Mouse (Mus musculus) layer of hippocampus, postnatal 36 days (tissue): Measurements from ENCODE around the gene Trank1. TPM values are rescaled to one million over a fixed set of nuclear protein-coding genes. Genes with fewer than 3 reads are reported as not detected.

ENCODE experiments used
- DNase-seq, 2 experiments: peaks; one replicate each; pipeline ENCODE4 v3.0.0; 2022
- total RNA-seq, 2 experiments: library from RNA; stranded (reverse); gene quantifications; 2 replicates each; pipeline ENCODE4 v1.2.3; 2021

The Trank1 gene
- total RNA-seq, 2 experiments from 2014 or later, result 201 to 218 TPM

GRCm38 (mm10) chr9:111304036-111304435, 7.5 kb upstream of the Trank1 start:
- DNase-seq, result no peak

DNA sequence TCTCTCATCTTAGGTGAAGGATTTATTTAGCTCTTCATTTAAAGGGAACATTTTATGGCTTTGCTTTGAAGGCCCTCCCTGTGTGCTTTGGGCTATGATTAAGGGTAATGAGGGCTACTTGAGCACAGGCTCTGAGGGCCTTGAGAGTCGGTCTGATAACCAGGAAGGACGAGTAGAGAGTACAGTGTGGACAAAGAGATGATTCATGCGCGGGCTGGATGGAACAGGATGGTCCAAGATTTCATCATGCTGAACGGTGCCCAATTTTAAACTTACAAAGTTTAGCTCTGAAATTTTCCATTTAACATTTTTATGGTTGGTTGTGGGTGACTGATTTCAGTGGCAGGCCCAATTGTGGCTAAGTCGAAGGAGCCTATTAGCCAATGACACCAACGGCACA, 5.4 kb upstream of the Trank1 start:
- no peak for DNase-seq

DNA sequence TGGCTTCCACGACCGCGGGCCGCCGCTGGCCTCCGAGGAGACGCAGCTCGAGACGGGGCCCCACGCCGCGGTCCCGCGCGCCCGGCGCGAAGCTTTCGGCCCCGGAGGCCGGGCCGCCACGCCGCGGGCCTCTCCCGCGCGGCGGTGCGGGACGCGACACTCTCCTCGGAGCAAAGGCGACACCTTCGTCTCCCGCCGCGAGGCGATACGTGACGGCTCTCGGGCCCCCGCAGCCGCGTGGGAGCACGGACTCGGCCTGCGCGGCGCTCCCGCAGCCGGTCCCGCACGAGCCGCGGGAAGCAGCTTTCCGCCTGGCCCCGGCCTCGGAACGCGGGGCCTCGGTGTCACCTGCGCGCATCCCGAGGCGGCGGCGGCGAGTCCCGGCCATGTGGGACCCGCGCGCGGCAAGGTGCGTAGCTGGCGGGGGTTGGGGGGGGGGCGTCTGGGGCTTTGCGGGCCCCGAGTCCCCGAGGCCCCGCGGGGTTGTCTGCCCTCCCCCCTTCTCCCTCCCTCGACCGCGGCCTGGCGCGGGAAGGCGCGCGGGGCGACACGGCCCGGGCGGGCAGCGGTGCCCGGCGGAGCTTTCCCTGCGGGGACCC, 403 bp downstream of the Trank1 start:
- DNase-seq, result peak in 1 of 2 experiments; percentile 48

DNA sequence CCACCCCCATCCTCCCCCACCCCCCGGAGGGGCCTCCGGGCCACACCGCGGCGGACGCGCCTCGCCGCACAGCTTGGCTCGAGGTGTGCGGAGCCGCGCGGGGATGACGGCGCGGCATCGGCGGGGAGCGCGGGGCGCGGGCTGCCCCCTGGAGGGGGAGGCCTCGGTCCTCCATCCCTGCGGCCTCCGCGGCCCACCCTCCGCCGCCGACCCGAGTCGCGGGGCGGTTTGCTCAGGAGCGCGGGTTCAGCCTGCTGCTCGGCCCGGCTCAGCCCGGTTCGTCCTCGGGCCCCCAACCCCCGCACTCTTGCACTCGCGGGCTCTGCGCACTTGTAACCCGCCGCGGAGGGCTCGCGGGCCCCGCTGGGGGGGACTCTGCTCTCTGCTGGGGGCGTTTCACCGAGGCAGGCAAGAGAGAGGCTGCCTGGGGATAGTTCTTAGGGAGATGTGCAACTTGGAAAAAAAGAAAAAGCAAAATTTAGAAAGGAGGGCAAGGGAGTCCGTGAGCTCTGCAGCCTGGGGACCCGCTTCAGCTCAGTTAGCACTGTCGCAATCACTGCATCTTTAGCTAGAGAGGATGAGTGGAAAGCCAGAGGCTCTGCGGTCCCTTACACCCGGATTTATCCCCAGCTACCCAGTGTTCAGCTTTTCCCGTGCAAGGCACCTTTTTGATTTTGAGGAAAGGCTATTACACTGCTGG, 1.1 kb downstream of the Trank1 start:
- DNase-seq, result no peak

DNA sequence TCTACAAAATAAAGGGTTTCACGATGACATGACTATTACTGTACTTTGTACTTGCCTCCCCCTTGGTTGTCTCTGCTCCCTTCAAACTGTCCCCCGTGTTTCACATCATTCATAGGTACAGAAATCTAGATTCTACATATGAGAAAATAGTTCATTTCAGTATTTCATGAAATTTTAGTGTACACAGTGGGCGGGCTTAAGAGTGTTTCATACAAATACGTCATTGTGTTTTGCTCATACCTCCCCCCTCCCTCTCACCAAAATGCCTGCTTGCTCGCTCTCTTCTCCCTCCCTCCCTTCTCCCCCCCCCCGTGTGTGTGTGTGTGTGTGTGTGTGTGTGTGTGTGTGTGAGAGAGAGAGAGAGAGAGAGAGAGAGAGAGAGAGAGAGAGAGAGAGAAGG, 1.8 kb downstream of the Trank1 start:
- DNase-seq, result no peak

DNA sequence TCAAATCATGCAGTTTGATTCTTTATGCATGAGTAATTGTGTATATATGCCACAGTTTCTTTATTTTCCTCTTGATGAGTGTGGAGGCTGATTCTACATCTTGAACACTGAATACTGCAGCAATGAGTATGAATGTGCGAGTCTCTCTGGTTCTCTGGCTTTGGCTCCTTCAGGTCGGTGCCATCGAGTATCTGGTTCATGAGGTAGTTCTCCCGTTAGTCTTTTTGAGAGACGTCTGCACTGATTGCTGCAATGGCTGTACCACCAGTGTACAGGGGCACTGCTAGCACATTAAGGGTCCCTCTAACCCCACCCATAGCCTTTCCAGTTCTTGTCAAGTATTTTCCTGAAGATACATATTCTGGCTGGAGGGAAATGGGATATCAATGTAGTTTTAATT, 2.3 kb downstream of the Trank1 start:
- DNase-seq, result no peak

- DNase-seq, result peak; percentile 56 to 61
These were observed 2.7 kb downstream of the Trank1 start for GRCm38 (mm10) chr9:111314219-111314618.

- DNase-seq, result no peak
These were observed 9.4 kb downstream of the Trank1 start for GRCm38 (mm10) chr9:111320912-111321311.

- no peak for DNase-seq
These were observed 13.3 kb downstream of the Trank1 start for GRCm38 (mm10) chr9:111324881-111325280.

DNA sequence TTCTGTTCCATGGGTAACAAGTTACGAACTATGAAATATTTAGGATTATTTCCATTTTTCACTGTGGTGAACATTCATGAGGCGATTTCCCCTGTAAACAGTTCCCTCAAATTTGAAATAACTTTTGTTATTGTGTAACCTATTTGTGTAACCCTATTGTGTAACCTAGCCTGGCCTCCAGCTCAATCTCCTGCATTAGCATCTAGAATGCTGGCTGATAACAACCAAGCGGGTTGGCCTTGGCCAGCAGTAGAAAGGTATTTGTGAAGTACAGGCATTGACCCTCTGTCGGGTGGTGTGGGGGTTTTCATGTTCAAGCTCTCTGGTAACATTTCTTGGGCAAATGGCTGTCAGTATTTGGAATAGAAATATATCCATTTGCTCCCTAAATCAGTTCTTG, 18.3 kb downstream of the Trank1 start:
- no peak for DNase-seq

DNA sequence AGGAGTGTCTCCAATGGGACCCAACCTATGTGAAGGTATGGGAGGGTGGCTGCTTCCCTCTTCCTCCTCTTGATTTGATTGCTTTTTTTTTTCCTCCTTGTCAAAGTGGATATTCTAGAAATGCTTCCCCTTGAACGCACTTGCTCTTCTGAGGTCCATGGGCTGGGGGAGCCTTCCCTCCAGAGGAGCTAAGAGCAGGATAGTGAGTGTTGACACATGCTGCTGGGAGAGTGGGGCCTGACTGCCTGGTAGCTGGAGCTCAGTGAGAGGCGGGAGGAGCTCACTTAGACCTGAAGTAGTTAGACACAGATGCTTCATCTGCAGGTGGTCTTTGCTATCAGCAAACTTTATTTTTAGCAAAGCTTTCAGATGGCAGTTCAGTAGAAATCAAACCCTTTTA, 22.3 kb downstream of the Trank1 start:
- no peak for DNase-seq

DNA sequence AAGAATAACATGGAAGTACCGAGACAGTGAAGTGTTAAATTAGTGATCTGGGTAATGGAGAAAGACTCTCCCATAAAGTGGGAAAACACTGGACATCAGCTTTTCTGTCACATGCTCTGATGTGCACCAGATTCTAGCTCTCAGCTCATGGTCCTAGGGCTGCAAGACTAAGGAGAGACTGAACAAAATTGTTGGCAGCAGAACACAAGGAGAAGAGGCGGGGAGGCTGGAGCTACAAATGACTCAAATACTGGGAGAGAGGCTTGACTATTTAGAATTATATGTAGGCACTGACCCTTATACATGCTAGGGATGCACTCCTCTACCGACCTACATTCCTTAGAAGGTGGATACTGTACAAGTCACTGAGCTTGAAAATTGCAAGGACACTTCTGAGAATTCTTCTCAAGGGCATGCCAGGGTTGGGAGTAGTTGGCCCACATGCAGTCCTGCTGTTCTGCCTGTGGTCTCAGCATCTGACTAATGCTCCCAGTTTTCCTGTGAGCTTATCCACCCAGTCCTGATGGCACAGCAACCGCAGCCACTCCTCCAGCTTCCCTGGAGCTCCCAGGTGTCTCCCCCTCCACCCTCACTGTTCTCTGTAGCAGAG, 23.1 kb downstream of the Trank1 start:
- DNase-seq, result no peak

DNA sequence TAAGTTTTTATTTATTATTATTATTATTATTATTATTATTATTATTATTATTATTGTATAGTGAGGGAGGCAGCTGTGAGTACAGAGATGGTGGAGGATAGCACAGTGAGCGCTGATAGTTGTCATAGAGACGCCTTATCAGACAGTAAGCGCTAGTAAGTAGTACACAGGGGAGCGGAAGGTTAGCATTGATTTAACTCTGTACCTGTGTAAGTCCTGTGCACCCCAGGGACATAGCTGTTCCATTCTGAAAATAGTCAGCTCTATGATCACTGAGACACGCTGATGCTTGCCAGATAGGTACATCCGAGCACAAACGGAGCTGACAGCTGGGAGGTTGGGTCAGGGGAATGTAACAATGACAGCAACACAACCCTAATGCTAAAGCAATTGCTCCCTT, 39.7 kb downstream of the Trank1 start:
- no peak for DNase-seq

GRCm38 (mm10) chr9:111351641-111352040, 40.1 kb downstream of the Trank1 start:
- DNase-seq, result no peak

DNA sequence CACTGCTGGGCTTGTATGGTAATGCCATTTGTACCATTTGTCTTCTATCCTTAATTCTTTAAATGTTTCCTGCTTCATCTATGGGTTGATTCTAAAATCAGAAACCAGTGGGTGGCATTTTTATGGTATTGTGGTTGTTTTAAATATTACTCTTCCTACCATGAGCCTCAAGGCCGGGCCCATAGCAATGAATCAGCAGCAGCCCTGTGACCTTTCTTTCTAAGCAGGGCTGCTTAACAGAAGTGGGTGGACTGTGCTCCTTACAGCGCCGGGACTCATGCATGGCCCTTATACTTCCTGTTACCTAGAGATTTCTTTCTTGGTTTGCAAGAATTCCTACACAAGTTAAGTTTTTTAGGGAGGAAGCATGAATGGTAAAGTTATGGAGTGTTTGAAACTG, 41.1 kb downstream of the Trank1 start:
- DNase-seq, result no peak

GRCm38 (mm10) chr9:111355041-111355440, 43.5 kb downstream of the Trank1 start:
- DNase-seq, result no peak

DNA sequence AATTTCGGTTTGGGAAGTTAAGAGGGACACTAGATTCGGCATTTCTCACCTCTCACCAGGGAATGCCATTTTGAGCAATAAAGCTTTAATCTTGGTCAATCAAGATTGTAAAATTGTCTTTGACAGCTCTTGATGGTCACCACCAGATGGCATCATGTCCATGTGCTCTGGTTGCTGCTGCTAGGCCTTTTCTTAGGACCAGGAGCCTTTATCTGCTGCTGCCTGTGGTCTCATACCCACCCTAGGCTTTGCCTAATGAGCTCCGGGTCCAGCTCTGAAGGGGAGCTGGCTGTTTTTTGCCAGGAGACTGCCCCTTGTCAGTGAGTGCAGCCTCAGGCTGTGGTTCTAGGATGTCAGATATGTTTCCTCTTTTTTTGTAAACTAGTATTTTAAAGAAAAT, 44.8 kb downstream of the Trank1 start:
- no peak for DNase-seq

DNA sequence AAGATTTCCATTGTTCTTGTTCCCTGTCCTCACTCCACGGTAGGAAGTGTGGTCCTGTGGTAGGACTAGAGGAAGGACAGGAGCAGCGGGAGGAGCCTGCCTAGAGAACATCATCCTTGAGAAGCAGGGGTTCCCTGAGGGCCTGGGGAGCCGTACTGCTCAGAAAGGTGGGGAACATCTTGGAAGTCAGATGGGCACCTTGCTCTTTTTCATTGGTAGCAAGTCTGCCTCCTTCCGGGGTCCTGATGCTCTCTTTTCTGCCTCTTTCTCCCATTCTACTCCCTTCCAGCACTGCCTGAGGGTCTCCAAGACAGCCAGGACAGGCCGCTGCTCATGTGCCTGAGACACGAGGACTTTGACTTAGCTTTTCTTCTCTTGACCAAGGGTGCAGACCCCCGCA, 52.1 kb downstream of the Trank1 start:
- DNase-seq, result no peak

GRCm38 (mm10) chr9:111367713-111368112, 56.2 kb downstream of the Trank1 start:
- DNase-seq, result no peak

DNA sequence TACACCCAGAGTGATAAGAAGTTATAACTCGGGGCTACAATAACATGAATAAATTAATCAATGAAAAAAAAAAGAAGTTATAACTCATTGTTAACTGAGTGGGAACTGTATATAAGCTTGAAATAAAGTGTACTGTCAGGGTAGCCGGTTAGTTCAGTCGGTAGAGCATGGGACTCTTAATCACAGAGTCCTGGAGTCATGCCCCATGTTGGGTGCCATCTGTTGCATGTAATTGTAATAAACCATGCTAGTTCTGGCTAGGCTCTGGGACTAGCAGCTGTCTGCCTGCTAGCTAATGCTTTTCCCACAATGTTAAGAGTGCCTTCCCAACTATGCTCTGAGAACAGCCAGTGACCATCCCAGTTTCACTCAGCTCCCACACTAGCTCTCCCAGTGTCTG, 60.5 kb downstream of the Trank1 start:
- DNase-seq, result no peak

DNA sequence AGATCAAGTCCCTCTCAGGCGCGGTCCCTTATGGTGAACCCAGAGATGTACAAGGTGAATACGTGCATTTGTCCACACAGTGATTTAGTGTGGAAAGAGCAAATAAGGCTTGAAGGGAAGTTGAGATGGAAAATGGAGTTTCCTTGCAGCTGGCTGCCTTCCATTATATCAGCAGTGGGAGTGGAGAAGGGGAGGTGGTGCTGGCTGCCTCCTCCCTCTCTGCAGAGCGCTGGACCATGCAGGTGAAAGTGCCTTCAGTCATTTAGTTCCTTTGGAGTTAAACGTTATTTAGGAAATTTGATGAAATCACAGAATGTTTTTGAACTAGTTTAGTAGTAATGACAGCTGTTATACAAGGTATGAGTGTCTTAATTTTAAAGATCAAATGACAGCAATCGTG, 66.3 kb downstream of the Trank1 start:
- no peak for DNase-seq

DNA sequence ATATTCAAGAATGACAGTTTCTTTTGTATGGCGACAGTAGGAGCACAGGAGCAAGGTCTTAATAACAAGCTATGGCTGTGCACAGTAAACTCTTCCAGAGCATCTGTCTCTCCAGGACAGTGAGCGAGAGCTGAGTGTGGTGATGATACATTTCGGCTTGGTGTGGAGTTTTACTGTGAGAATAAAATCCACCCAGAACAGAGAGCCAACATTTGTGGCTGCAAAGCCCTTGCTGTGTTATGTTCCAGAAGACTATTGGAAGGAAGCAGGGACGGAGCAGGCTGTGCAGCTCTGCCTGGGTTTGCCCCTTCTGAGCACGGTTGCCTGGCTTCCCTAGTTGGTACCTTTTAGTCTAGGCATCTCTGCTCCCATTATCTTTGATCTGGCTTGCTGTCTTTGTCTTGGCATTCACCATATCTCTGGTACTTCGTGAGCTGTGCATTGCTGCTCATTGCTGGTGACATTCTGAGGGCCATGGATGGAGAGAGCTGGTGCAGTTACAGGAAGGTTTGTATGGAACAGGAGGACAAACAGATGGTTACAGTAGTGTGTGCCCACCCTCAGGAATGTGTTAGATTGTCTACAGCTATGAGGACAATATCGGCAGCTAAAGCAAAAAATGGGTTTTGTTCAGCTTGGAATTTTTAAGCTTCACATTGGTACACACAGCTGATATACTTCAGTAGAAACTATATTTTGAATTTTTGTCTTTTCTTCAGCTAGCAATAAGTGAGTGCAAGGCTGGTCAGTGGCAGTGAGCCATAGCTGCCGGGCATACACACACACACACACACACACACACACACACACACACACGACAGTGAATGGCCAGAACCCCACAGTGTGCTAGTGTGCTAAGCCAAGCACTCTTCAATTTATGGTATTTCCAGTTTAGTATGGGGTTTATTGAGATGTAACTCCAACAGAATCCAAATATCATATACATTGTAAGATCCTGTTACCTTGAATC, 69.8 kb downstream of the Trank1 start:
- DNase-seq, result peak; percentile 38 to 55

GRCm38 (mm10) chr9:111382469-111382868, 70.9 kb downstream of the Trank1 start:
- no peak for DNase-seq
